Mouse (Mus musculus) heart, embryonic 10.5 days (tissue): ENCODE measurements around the gene Gm45753. TPM values are rescaled to one million over a fixed set of nuclear protein-coding genes. Genes with fewer than 3 reads are reported as not detected.

Experiments
- DNase-seq: peaks from one replicate; pipeline ENCODE4 v3.0.0-alpha.2; 2017; ENCODE audit warnings: low spot score
- H3K27ac ChIP-seq: fragments of 300-500 bp; sonication (generic); 2 replicates; pipeline ENCODE4 v1.5.1; 2016; ENCODE audit warnings: mild to moderate bottlenecking
- H3K27me3 ChIP-seq: fragments of 300-500 bp; sonication (generic); 2 replicates; pipeline ENCODE4 v1.6.1; 2016; ENCODE audit warnings: mild to moderate bottlenecking; ENCODE audit not compliant: poor library complexity, insufficient read depth, severe bottlenecking
- H3K36me3 ChIP-seq: fragments of 300-500 bp; sonication (generic); 2 replicates; pipeline ENCODE4 v1.6.1; 2016; ENCODE audit warnings: mild to moderate bottlenecking, moderate library complexity
- H3K4me1 ChIP-seq: fragments of 300-500 bp; sonication (generic); 2 replicates; pipeline ENCODE4 v1.6.1; 2016; ENCODE audit warnings: mild to moderate bottlenecking
- H3K4me3 ChIP-seq: fragments of 300-500 bp; sonication (generic); 2 replicates; pipeline ENCODE4 v1.5.1; 2016; ENCODE audit warnings: mild to moderate bottlenecking, moderate library complexity
- H3K9me3 ChIP-seq: fragments of 300-500 bp; sonication (generic); 2 replicates; pipeline ENCODE4 v1.6.1; 2016; ENCODE audit warnings: mild to moderate bottlenecking, moderate library complexity
- whole genome bisulfite sequencing: fragments of 180-500 bp; shearing (Covaris S2); methylation state at CpG from one replicate; pipeline ENCODE4 v1.1.7; 2016; 5-methylcytosine and 5-hydroxymethylcytosine counted together
- polyA plus RNA-seq: library from polyadenylated mRNA; unstranded; fragments of >200 nt; fragmentation: Nextera tagmentation; extraction: Ambion mirVana; gene quantifications from 2 replicates; pipeline ENCODE4 v1.2.1, GENCODE M21; 2016

Gene Gm45753
- polyA plus RNA-seq, 1 experiment from 2014 or later: not detected

DNA sequence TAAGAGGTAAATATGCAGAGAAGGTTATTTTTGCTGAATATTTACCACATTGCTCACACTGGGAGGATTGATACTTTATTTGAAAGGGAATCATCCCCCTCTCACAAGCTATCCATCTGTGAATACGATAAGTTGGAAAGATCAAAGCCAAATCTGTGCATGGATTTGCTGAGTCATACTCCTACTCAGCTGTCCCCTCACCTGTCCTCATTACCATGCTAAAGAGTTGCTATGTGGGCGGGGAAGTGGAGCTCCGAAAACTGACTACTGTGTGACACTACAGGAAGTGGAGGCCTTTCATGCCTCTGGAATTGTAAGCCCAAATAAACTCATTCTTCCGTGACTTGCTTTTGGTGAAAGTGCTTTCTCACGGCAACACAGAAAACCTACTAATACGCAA is 73.0 kb downstream of the Gm45753 start:
- Histone ChIP-seq H3K36me3 (no peaks in the 10 kb centered on the region), H3K4me3 (no peak overlapping the region), H3K27me3 (peaks cover 8% of the 10 kb centered on the region; the same call in 1 of the 2 replicates), H3K9me3 (no peaks in the 10 kb centered on the region), H3K27ac (no peak overlapping the region), H3K4me1 (peaks cover 5% of the 10 kb centered on the region; the same call in 1 of the 2 replicates)
- no peak for DNase-seq
- WGBS: 77% methylated on average over 6 of the region's 6 CpGs

GRCm38 (mm10) chr8:45233256-45233655 is 75.0 kb downstream of the Gm45753 start:
- 68% methylated on average over 3 of the region's 3 CpGs for WGBS
- Histone ChIP-seq H3K36me3 (no peaks in the 10 kb centered on the region), H3K9me3 (no peaks in the 10 kb centered on the region), H3K27me3 (peaks cover 8% of the 10 kb centered on the region; the same call in 1 of the 2 replicates), H3K27ac (no peak overlapping the region), H3K4me3 (no peak overlapping the region), H3K4me1 (peaks cover 5% of the 10 kb centered on the region; the same call in 1 of the 2 replicates)
- DNase-seq: no peak

Other genes starting within 250 kb of the Gm45753 start
- 0.08 and 0.30 TPM in 2 replicates for gene Mtnr1a, start 239.3 kb downstream of the Gm45753 start, polyA plus RNA-seq
- gene F11, start 46.4 kb downstream of the Gm45753 start, polyA plus RNA-seq: not detected in 2 replicates
- gene Klkb1, start 13.6 kb downstream of the Gm45753 start, polyA plus RNA-seq: not detected in 2 replicates
- 0.26 and 0.37 TPM in 2 replicates for gene Cyp4v3, start 24.8 kb upstream of the Gm45753 start, polyA plus RNA-seq
- 7.7 and 8.8 TPM in 2 replicates for gene Fam149a, start 73.8 kb upstream of the Gm45753 start, polyA plus RNA-seq
- gene Tlr3, start 102.6 kb upstream of the Gm45753 start, polyA plus RNA-seq: 0.79 and 1.6 TPM in 2 replicates
- 134 and 278 TPM in 2 replicates for gene Sorbs2, start 199.3 kb upstream of the Gm45753 start, polyA plus RNA-seq